ENCODE assay signal across 8 mouse cellular contexts in genomic region chr9:16499621-16500381, GRCm38 (mm10). TPM values are rescaled to one million over a fixed set of nuclear protein-coding genes. Genes with fewer than 3 reads are reported as not detected.
DNase-seq lines count a peak whose midpoint lies in the region; ATAC-seq and TF ChIP-seq lines count a peak whose summit lies in the region.

No protein-coding gene starts in this region.

- H3K36me3 ChIP-seq in ES-Bruce4 (ENCODE audit: control insufficient read depth, insufficient read depth, low read length, poor library complexity, severe bottlenecking), result no peaks in the 10 kb centered on the region
- no peaks in the 10 kb centered on the region; the same call in 1 of the 2 replicates for H3K36me3 ChIP-seq in forebrain, embryonic 10.5 days (replicated peaks)
- no peaks in the 10 kb centered on the region for H3K36me3 ChIP-seq in hindbrain, embryonic 10.5 days
- H3K36me3 ChIP-seq in small intestine, adult 2 months (ENCODE audit: control insufficient read depth, insufficient read depth, low read length), result no peaks in the 10 kb centered on the region

- no peak for TF ChIP-seq EP300 in ES-Bruce4 (IDR thresholded peaks at IDR 0.05; ENCODE audit: insufficient read depth, low read depth, low read length)

- no peak for TF ChIP-seq CTCF in ES-Bruce4 (IDR thresholded peaks at IDR 0.05; ENCODE audit: low read depth, low read length)
- no peak for TF ChIP-seq CTCF in small intestine, adult 2 months (IDR thresholded peaks at IDR 0.05; ENCODE audit: extremely low read depth, insufficient read length, insufficient replicate concordance, low read depth, low read length)

- H3K9ac ChIP-seq in ES-Bruce4 (ENCODE audit: low read depth, poor library complexity, severe bottlenecking), result peak overlapping the region; percentile 37

- no peak for ATAC-seq in monocyte, adult 5-6 weeks (replicated peaks; ENCODE audit: insufficient number of reproducible peaks, low FRiP score, low TSS enrichment, poor library complexity, severe bottlenecking)

- no peak overlapping the region for H3K27ac ChIP-seq in ES-Bruce4 (ENCODE audit: insufficient read depth, low read length)
- peak overlapping the region; percentile 95 for H3K27ac ChIP-seq in forebrain, embryonic 10.5 days
- peak overlapping the region; percentile 96 for H3K27ac ChIP-seq in hindbrain, embryonic 10.5 days
- no peak overlapping the region for H3K27ac ChIP-seq in small intestine, adult 2 months (ENCODE audit: insufficient read depth, low read depth, low read length)

- peak overlapping the region; percentile 62 for H3K4me3 ChIP-seq in ES-Bruce4 (ENCODE audit: low read depth, low read length)
- peak overlapping the region; percentile 75 for H3K4me3 ChIP-seq in forebrain, embryonic 10.5 days
- peak overlapping the region; percentile 79 for H3K4me3 ChIP-seq in hindbrain, embryonic 10.5 days
- H3K4me3 ChIP-seq in small intestine, adult 2 months (ENCODE audit: low read depth, low read length), result peak overlapping the region; percentile 11; the same call in 1 of the 2 replicates

- TF ChIP-seq POLR2A in ES-Bruce4 (IDR thresholded peaks at IDR 0.05; ENCODE audit: insufficient read depth, low read length), result no peak
- no peak for TF ChIP-seq POLR2A in small intestine, adult 2 months (IDR thresholded peaks at IDR 0.05; ENCODE audit: low read depth, low read length)

- DNase-seq in adrenal gland, postnatal 14 days, result peak; percentile 64
- peak; percentile 78 for DNase-seq in forebrain, embryonic 10.5 days (ENCODE audit: extremely low spot score, low spot score)
- peak; percentile 84 for DNase-seq in hindbrain, embryonic 10.5 days (ENCODE audit: low spot score)
- DNase-seq in left cerebral cortex, adult 9 months (ENCODE audit: low spot score in 2 of 2), result peak; percentile 19 to 64
- DNase-seq in lung, postnatal 4 days, result peak; percentile 32 to 60

- WGBS in forebrain, embryonic 10.5 days, result under 1% methylated on average over 35 of the region's 35 CpGs
- WGBS in hindbrain, embryonic 10.5 days, result under 1% methylated on average over 35 of the region's 35 CpGs
- 2% methylated on average over 35 of the region's 35 CpGs for WGBS in small intestine, adult 2 months

- H3K27me3 ChIP-seq in ES-Bruce4 (ENCODE audit: control insufficient read depth, insufficient read depth, low read length, poor library complexity, severe bottlenecking), result peaks cover 13% of the 10 kb centered on the region
- peaks cover 23% of the 10 kb centered on the region for H3K27me3 ChIP-seq in forebrain, embryonic 10.5 days (ENCODE audit: poor library complexity, severe bottlenecking)
- H3K27me3 ChIP-seq in hindbrain, embryonic 10.5 days (ENCODE audit: insufficient read depth, poor library complexity, severe bottlenecking), result peaks cover 13% of the 10 kb centered on the region
- H3K27me3 ChIP-seq in small intestine, adult 2 months (ENCODE audit: control insufficient read depth, insufficient read depth, low read length), result peaks cover 5% of the 10 kb centered on the region

- H3K9me3 ChIP-seq in ES-Bruce4 (replicated peaks; ENCODE audit: control insufficient read depth, insufficient read depth, low read length, poor library complexity, severe bottlenecking), result no peaks in the 10 kb centered on the region
- no peaks in the 10 kb centered on the region for H3K9me3 ChIP-seq in forebrain, embryonic 10.5 days
- H3K9me3 ChIP-seq in hindbrain, embryonic 10.5 days, result no peaks in the 10 kb centered on the region

- no peaks in the 10 kb centered on the region for H3K4me1 ChIP-seq in ES-Bruce4 (ENCODE audit: control insufficient read depth, insufficient read depth, low read length)
- H3K4me1 ChIP-seq in forebrain, embryonic 10.5 days, result peaks cover 32% of the 10 kb centered on the region
- H3K4me1 ChIP-seq in hindbrain, embryonic 10.5 days (replicated peaks), result peaks cover 34% of the 10 kb centered on the region
- no peaks in the 10 kb centered on the region for H3K4me1 ChIP-seq in small intestine, adult 2 months (ENCODE audit: control insufficient read depth, insufficient read depth, insufficient read length, low read length)

RNA-seq across cellular contexts. Expression of gene Fat3, which starts 1.3 kb away (rescaled TPM):
- 0.12 TPM in 1 of 2 replicates, not detected in the other for polyA plus RNA-seq in ES-Bruce4 (2011; ENCODE audit: insufficient read depth, insufficient read length, low read depth, missing spikeins)
- 2.4 and 3.1 TPM in 2 replicates for total RNA-seq in adrenal gland, postnatal 14 days (2021)
- 3.6 and 5.2 TPM in 2 replicates for polyA plus RNA-seq in forebrain, embryonic 10.5 days (2016; fragmentation: Nextera tagmentation; extraction: Ambion mirVana)
- 5.9 and 6.5 TPM in 2 replicates for polyA plus RNA-seq in hindbrain, embryonic 10.5 days (2016; fragmentation: Nextera tagmentation; extraction: Ambion mirVana)
- polyA plus RNA-seq in small intestine, adult 2 months (2012; rRNA removed), result 0.19 and 0.20 TPM in 2 replicates
- total RNA-seq in monocyte, adult 5-6 weeks (2017), result 0.10 TPM in 1 of 3 replicates, not detected in the others

Comparison
In these comparisons a context has a peak if more than half of its experiments do, and no peak if none do; other contexts are left out.
1. H3K27ac ChIP-seq: peak in forebrain, embryonic 10.5 days (single experiment) and hindbrain, embryonic 10.5 days (single experiment); none in ES-Bruce4 (single experiment) and small intestine, adult 2 months (single experiment).
2. H3K4me3 ChIP-seq: peak in every context shown above with its lines; median percentile 79 in hindbrain, embryonic 10.5 days; 75 in forebrain, embryonic 10.5 days; 62 in ES-Bruce4; 11 in small intestine, adult 2 months.
3. Peak in every context shown above with its lines, with median percentiles within 50 percentile points of each other: DNase-seq.